Mouse (Mus musculus) stomach, embryonic 14.5 days (tissue): Measurements from ENCODE around the gene Grm5. TPM values are rescaled to one million over a fixed set of nuclear protein-coding genes. Genes with fewer than 3 reads are reported as not detected.

Experiments used
- ATAC-seq: fragments of 200-750 bp; cut with Nextera tagmentation; 2 replicates; pipeline ENCODE4 v1.8.0; 2017; ENCODE audit warnings: low read depth, moderate TSS enrichment; ENCODE audit not compliant: insufficient number of reproducible peaks, insufficient read depth, low FRiP score
- H3K27ac ChIP-seq: fragments of 300-500 bp; sonication (generic); 2 replicates; pipeline ENCODE4 v1.5.1; 2014; ENCODE audit warnings: mild to moderate bottlenecking, low read length, moderate library complexity, mixed read lengths
- H3K27me3 ChIP-seq: fragments of 300-500 bp; sonication (generic); 2 replicates; pipeline ENCODE4 v1.6.1; 2014; ENCODE audit warnings: low read length, control low read depth, mixed read lengths; ENCODE audit not compliant: control insufficient read depth, insufficient read depth
- H3K36me3 ChIP-seq: fragments of 300-500 bp; sonication (generic); 2 replicates; pipeline ENCODE4 v1.6.1; 2014; ENCODE audit warnings: mild to moderate bottlenecking, control low read depth, low read length, moderate library complexity, mixed read lengths; ENCODE audit not compliant: control insufficient read depth, insufficient read depth
- H3K4me1 ChIP-seq: fragments of 300-500 bp; sonication (generic); 2 replicates; pipeline ENCODE4 v1.6.1; 2014; ENCODE audit warnings: low read length, control low read depth, mixed read lengths; ENCODE audit not compliant: control insufficient read depth, insufficient read depth
- H3K4me2 ChIP-seq: fragments of 300-500 bp; sonication (generic); replicated peaks from 2 replicates; pipeline ENCODE4 v1.6.1; 2014; ENCODE audit warnings: low read depth, low read length, control low read depth
- H3K4me3 ChIP-seq: fragments of 300-500 bp; sonication (generic); 2 replicates; pipeline ENCODE4 v1.5.1; 2014; ENCODE audit warnings: low read depth, low read length, control low read depth
- H3K9ac ChIP-seq: fragments of 300-500 bp; sonication (generic); replicated peaks from 2 replicates; pipeline ENCODE4 v1.6.1; 2014; ENCODE audit warnings: low read depth, mild to moderate bottlenecking, control low read depth, low read length, moderate library complexity, mixed read lengths
- H3K9me3 ChIP-seq: fragments of 300-500 bp; sonication (generic); 2 replicates; pipeline ENCODE4 v1.6.1; 2016; ENCODE audit warnings: low read depth, low read length, control low read depth; ENCODE audit not compliant: control insufficient read depth
- WGBS: fragments of 180-500 bp; shearing (Covaris S2); extraction: QIAGEN DNeasy Blood & Tissue Kit; methylation state at CpG from one replicate; pipeline ENCODE4 v1.1.7; 2014; 5-methylcytosine and 5-hydroxymethylcytosine counted together
- polyA plus RNA-seq: library from polyadenylated mRNA; unstranded; fragments of >200 nt; fragmentation: Nextera tagmentation; extraction: Ambion mirVana; gene quantifications from 2 replicates; pipeline ENCODE4 v1.2.1, GENCODE M21; 2014

Gene Grm5
- 0.07 TPM in 1 of 2 replicates, not detected in the other for polyA plus RNA-seq

GRCm38 (mm10) chr7:87583868-87584267, at the start of gene Grm5:
Gene Grm5, plus strand, starts transcription at chr7:87584168.
- ATAC-seq: no peak
- Histone ChIP-seq H3K9ac (no peak within 1 kb of the TSS), H3K36me3 (no peaks in the 10 kb centered on the region), H3K4me2 (peak within 1 kb of the TSS; percentile 25), H3K4me3 (0 out of 2 replicates have a peak within 1 kb of the TSS, but pooled peaks have one; percentile 1), H3K27ac (no peak within 1 kb of the TSS), H3K4me1 (no peaks in the 10 kb centered on the region), H3K27me3 (peaks cover 2% of the 10 kb centered on the region; the same call in 1 of the 2 replicates), H3K9me3 (no peaks in the 10 kb centered on the region)
- WGBS: 21% methylated on average over 2 of the region's 2 CpGs

GRCm38 (mm10) chr7:87539031-87539430, 44.9 kb upstream of the Grm5 start:
- Histone ChIP-seq H3K36me3 (no peaks in the 10 kb centered on the region), H3K27me3 (no peaks in the 10 kb centered on the region), H3K9me3 (no peaks in the 10 kb centered on the region), H3K9ac (no peak overlapping the region), H3K4me3 (no peak overlapping the region), H3K4me1 (no peaks in the 10 kb centered on the region), H3K4me2 (no peak overlapping the region), H3K27ac (no peak overlapping the region)
- ATAC-seq: no peak

GRCm38 (mm10) chr7:87565300-87565699, 18.7 kb upstream of the Grm5 start:
- no peaks in the 10 kb centered on the region for H3K9me3 ChIP-seq
- no peak overlapping the region for H3K4me2 ChIP-seq
- ATAC-seq: no peak
- no peaks in the 10 kb centered on the region for H3K4me1 ChIP-seq
- H3K27ac ChIP-seq: no peak overlapping the region
- H3K27me3 ChIP-seq: no peaks in the 10 kb centered on the region
- no peaks in the 10 kb centered on the region for H3K36me3 ChIP-seq
- H3K4me3 ChIP-seq: no peak overlapping the region
- H3K9ac ChIP-seq: no peak overlapping the region
- WGBS: 38% methylated on average over 1 of the region's 1 CpGs

- Histone ChIP-seq H3K36me3 (no peaks in the 10 kb centered on the region), H3K9ac (no peak overlapping the region), H3K9me3 (no peaks in the 10 kb centered on the region), H3K27me3 (no peaks in the 10 kb centered on the region), H3K4me1 (no peaks in the 10 kb centered on the region), H3K27ac (no peak overlapping the region), H3K4me3 (no peak overlapping the region), H3K4me2 (no peak overlapping the region)
- ATAC-seq: no peak
These were observed 17.5 kb upstream of the Grm5 start for GRCm38 (mm10) chr7:87566476-87566875.

- Histone ChIP-seq H3K27ac (no peak overlapping the region), H3K9me3 (no peaks in the 10 kb centered on the region), H3K27me3 (peaks cover 2% of the 10 kb centered on the region; the same call in 1 of the 2 replicates), H3K36me3 (no peaks in the 10 kb centered on the region), H3K4me3 (0 out of 2 replicates have a peak overlapping the region, but pooled peaks have one; percentile 1), H3K4me1 (no peaks in the 10 kb centered on the region), H3K4me2 (peak overlapping the region; percentile 25), H3K9ac (no peak overlapping the region)
- WGBS: 2% methylated on average over 28 of the region's 28 CpGs
- ATAC-seq: peak; percentile 74; the same call in 1 of the 2 replicates
These were observed 323 bp downstream of the Grm5 start for GRCm38 (mm10) chr7:87584281-87584701.

- ATAC-seq: no peak
- Histone ChIP-seq H3K4me3 (no peak overlapping the region), H3K4me1 (no peaks in the 10 kb centered on the region), H3K36me3 (no peaks in the 10 kb centered on the region), H3K9me3 (no peaks in the 10 kb centered on the region), H3K27ac (no peak overlapping the region), H3K9ac (no peak overlapping the region), H3K4me2 (no peak overlapping the region), H3K27me3 (peaks cover 2% of the 10 kb centered on the region; the same call in 1 of the 2 replicates)
- WGBS: 25% methylated on average over 10 of the region's 10 CpGs
These were observed 2.4 kb downstream of the Grm5 start for GRCm38 (mm10) chr7:87586271-87586937.

GRCm38 (mm10) chr7:87587976-87588375, 4.0 kb downstream of the Grm5 start:
- WGBS: 28% methylated on average over 1 of the region's 1 CpGs
- Histone ChIP-seq H3K4me3 (no peak overlapping the region), H3K36me3 (no peaks in the 10 kb centered on the region), H3K4me2 (no peak overlapping the region), H3K27me3 (peaks cover 2% of the 10 kb centered on the region; the same call in 1 of the 2 replicates), H3K9ac (no peak overlapping the region), H3K4me1 (no peaks in the 10 kb centered on the region), H3K9me3 (no peaks in the 10 kb centered on the region), H3K27ac (no peak overlapping the region)
- ATAC-seq: no peak

GRCm38 (mm10) chr7:87626251-87626650, 42.3 kb downstream of the Grm5 start:
- WGBS: 59% methylated on average over 2 of the region's 2 CpGs
- Histone ChIP-seq H3K27ac (no peak overlapping the region), H3K27me3 (no peaks in the 10 kb centered on the region), H3K9me3 (no peaks in the 10 kb centered on the region), H3K4me3 (no peak overlapping the region), H3K9ac (no peak overlapping the region), H3K4me2 (no peak overlapping the region), H3K4me1 (no peaks in the 10 kb centered on the region), H3K36me3 (no peaks in the 10 kb centered on the region)
- no peak for ATAC-seq

GRCm38 (mm10) chr7:87635530-87635929, 51.6 kb downstream of the Grm5 start:
- 36% methylated on average over 1 of the region's 1 CpGs for WGBS
- ATAC-seq: no peak
- Histone ChIP-seq H3K4me1 (no peaks in the 10 kb centered on the region), H3K4me3 (no peak overlapping the region), H3K9me3 (no peaks in the 10 kb centered on the region), H3K27ac (no peak overlapping the region), H3K4me2 (no peak overlapping the region), H3K27me3 (no peaks in the 10 kb centered on the region), H3K36me3 (no peaks in the 10 kb centered on the region), H3K9ac (no peak overlapping the region)
